Mouse (Mus musculus) thymus, adult 2 months (tissue): ENCODE measurements around the gene Taar7e.

ENCODE experiments used
- CTCF ChIP-seq: fragments of 200-500 bp; IDR thresholded peaks from 2 replicates; pipeline ENCODE4 v1.5.1; 2012; ENCODE audit warnings: mild to moderate bottlenecking, control low read depth, low read length, moderate library complexity, borderline replicate concordance; ENCODE audit not compliant: control insufficient read depth, poor library complexity, insufficient read depth; ENCODE audit errors: extremely low read depth
- POLR2A ChIP-seq: fragments of 200-500 bp; IDR thresholded peaks from 2 replicates; pipeline ENCODE4 v1.6.1; 2012; ENCODE audit warnings: mild to moderate bottlenecking, low read length, control low read depth, moderate library complexity; ENCODE audit not compliant: control insufficient read depth, poor library complexity, insufficient read depth; ENCODE audit errors: extremely low read depth

DNA sequence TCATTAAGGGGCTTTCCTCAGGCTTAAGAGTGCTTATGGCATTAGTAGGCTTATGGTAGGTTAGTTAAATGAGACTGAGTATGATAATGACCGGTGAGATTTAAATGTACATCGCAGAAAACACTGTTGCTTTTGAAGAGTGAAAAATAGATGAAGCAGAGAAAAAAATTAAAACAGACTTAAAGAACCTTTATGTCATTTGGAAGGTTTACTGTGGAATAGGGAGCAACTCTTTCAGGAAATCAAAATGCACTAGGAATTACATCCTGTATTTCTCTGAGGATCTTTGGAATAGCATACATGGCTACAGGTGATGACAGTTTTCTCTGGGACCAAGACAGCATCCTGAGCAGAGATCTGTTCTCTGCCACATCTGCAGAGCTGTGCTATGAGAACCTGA is at the start of gene Taar7e:
- no peak for TF ChIP-seq CTCF
- TF ChIP-seq POLR2A = no peak
